Mouse (Mus musculus) testis, adult 2 months (tissue): ENCODE data around the gene Syt5. TPM values are rescaled to one million over a fixed set of nuclear protein-coding genes. Genes with fewer than 3 reads are reported as not detected.
A peak's percentile ranks its signal among the peaks of the same experiment; 100 is the strongest.
"Not testable (repeated sequence)": the region's sequence is repeated elsewhere in the genome, so short reads cannot be mapped to it uniquely, and the experiment has no call there.

Experiments
- H3K27ac ChIP-seq: fragments of 200-500 bp; 2 replicates; pipeline ENCODE4 v1.5.1; 2012; ENCODE audit warnings: low read depth, low read length; ENCODE audit not compliant: control insufficient read depth, insufficient read depth
- H3K27me3 ChIP-seq: fragments of 200-500 bp; 2 replicates; pipeline ENCODE4 v1.6.1; 2012; ENCODE audit warnings: mild to moderate bottlenecking, low read length, moderate library complexity; ENCODE audit not compliant: control insufficient read depth, insufficient read depth
- H3K36me3 ChIP-seq: fragments of 200-500 bp; 2 replicates; pipeline ENCODE4 v1.6.1; 2012; ENCODE audit warnings: mild to moderate bottlenecking, low read length; ENCODE audit not compliant: control insufficient read depth, insufficient read depth
- H3K4me1 ChIP-seq: fragments of 200-500 bp; 2 replicates; pipeline ENCODE4 v1.6.1; 2012; ENCODE audit warnings: low read length; ENCODE audit not compliant: control insufficient read depth, insufficient read depth
- H3K4me3 ChIP-seq: fragments of 200-500 bp; 2 replicates; pipeline ENCODE4 v1.5.1; 2012; ENCODE audit warnings: low read depth, mild to moderate bottlenecking, low read length, moderate library complexity, mixed read lengths; ENCODE audit not compliant: control insufficient read depth
- CTCF ChIP-seq: fragments of 200-500 bp; IDR thresholded peaks from 2 replicates; pipeline ENCODE4 v1.5.1; 2012; ENCODE audit warnings: low read depth, mild to moderate bottlenecking, inconsistent platforms, low read length, moderate library complexity; ENCODE audit not compliant: control insufficient read depth, insufficient read depth, insufficient replicate concordance
- POLR2A ChIP-seq: fragments of 200-500 bp; IDR thresholded peaks from 2 replicates; pipeline ENCODE4 v1.6.1; 2012; ENCODE audit warnings: low read depth, mild to moderate bottlenecking, inconsistent platforms, low read length, moderate library complexity; ENCODE audit not compliant: control insufficient read depth
- polyA plus RNA-seq: library from polyadenylated mRNA; depleted of rRNA; stranded (reverse); fragments of >200 nt; gene quantifications from 2 replicates; pipeline ENCODE4 v1.2.3, GENCODE M21; 2012; rRNA removed

The Syt5 gene
- polyA plus RNA-seq, result 4.5 TPM in 2 replicates

- no peak within 1 kb of the TSS for H3K27ac ChIP-seq
- H3K4me3 ChIP-seq, result peak within 1 kb of the TSS; percentile 32
- TF ChIP-seq POLR2A (no peak), CTCF (no peak)
- no peaks in the 10 kb centered on the region for H3K36me3 ChIP-seq
- peaks cover 25% of the 10 kb centered on the region for H3K4me1 ChIP-seq
- no peaks in the 10 kb centered on the region for H3K27me3 ChIP-seq
These were observed at the start of gene Syt5 for GRCm38 (mm10) chr7:4547221-4547641. Gene Syt5 (minus strand): TSS chr7:4547541.

GRCm38 (mm10) chr7:4597046-4597445, 49.7 kb upstream of the Syt5 start:
- H3K4me1 ChIP-seq, H3K36me3 ChIP-seq, H3K4me3 ChIP-seq, H3K27ac ChIP-seq, H3K27me3 ChIP-seq: not testable (repeated sequence)

GRCm38 (mm10) chr7:4581481-4581880, 34.1 kb upstream of the Syt5 start:
- H3K27me3 ChIP-seq, H3K36me3 ChIP-seq, H3K4me1 ChIP-seq, H3K27ac ChIP-seq, H3K4me3 ChIP-seq: not testable (repeated sequence)

- H3K27me3 ChIP-seq, H3K4me3 ChIP-seq, H3K4me1 ChIP-seq, H3K36me3 ChIP-seq, H3K27ac ChIP-seq: not testable (repeated sequence)
These were observed 25.0 kb upstream of the Syt5 start for GRCm38 (mm10) chr7:4572361-4572760.

DNA sequence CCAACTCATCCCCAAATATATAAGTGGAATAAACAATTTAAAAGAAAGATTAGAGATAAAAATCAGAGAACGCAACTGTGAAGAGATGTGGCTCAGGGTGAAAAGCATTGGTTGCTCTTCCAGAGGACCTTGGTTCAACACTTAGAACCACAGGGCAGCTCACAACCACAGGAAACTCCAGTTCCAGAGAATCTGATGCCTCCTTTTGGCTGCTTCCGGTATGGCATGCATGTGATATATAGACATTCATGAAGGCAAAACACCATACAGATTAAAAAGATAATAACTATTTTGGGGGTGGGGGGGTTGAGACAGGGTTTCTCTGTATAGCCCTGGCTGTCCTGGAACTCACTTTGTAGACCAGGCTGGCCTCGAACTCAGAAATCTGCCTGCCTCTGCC, 15.3 kb upstream of the Syt5 start:
- no peaks in the 10 kb centered on the region for H3K4me1 ChIP-seq
- H3K36me3 ChIP-seq, result no peaks in the 10 kb centered on the region
- no peak for TF ChIP-seq CTCF
- TF ChIP-seq POLR2A, result no peak
- no peak overlapping the region for H3K4me3 ChIP-seq
- H3K27ac ChIP-seq, result no peak overlapping the region
- H3K27me3 ChIP-seq, result no peaks in the 10 kb centered on the region

DNA sequence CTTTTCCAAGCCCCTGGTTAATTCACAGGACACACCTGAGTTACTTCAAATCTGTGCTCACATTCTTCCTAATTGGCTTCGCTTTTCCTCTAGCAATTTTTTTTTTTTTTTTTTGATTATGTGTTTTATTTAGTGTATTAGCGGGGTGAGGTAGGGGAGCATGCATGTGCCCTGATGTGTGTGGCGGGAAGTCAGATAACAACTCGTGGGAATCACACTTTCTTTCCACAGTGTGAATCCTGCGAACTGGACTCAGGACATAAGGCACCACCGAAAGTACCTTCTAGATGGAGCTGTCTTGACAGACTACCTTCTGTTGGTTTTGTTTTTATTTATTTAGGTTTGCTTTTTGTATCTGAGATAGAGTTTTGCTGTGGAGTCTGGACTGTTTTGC, 9.8 kb upstream of the Syt5 start:
- Histone ChIP-seq H3K36me3 (no peaks in the 10 kb centered on the region), H3K4me1 (no peaks in the 10 kb centered on the region), H3K27me3 (no peaks in the 10 kb centered on the region), H3K27ac (no peak overlapping the region), H3K4me3 (no peak overlapping the region)
- TF ChIP-seq CTCF (no peak), POLR2A (no peak)

DNA sequence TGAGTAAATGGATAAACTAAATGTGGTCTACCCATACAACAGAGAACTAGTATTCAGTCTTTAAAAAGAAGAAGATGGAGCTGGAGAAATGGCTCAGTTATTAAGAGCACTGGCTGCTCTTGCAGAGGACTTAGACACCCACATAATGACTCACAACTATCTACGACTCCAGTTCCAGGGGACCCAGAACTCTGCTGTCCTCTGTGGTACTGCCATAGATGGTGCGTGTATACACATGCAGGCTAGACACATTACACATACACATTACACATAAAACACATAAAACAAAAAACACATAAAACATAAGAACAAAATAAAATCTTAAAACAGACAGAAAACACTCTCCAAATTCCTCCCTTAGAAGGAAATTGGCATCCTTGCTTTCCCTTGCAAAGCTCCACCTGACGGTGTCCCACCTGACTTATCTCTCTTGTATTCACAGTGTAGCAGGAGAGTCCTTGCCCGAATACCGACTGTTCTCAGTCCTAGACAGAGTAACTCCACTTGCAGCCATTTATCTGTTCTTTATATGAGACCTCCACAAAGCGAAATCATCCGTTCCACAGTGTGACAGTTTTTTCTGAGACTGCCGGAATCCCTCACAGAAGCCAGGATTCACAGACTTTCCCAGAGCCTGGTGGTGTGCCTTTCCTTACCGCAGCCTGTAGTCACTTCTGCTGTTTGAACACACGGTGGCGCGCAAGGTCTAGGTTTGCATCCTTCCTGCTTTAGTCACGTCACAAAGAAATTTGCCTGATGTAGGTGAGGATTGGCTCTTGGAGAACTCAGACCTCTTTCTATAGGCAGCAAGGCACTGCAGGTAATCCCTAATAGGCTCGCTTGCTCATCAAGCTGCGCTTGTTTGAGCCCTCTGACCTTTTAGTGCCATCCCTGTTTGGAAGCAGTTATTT, 9.2 kb upstream of the Syt5 start:
- no peak overlapping the region for H3K27ac ChIP-seq
- no peaks in the 10 kb centered on the region for H3K27me3 ChIP-seq
- TF ChIP-seq POLR2A, result no peak
- TF ChIP-seq CTCF, result peak; percentile 74; the same call in 1 of the 2 replicates
- peak overlapping the region; percentile 32 for H3K4me3 ChIP-seq
- no peaks in the 10 kb centered on the region for H3K4me1 ChIP-seq
- no peaks in the 10 kb centered on the region for H3K36me3 ChIP-seq

- Histone ChIP-seq H3K27me3 (no peaks in the 10 kb centered on the region), H3K27ac (no peak overlapping the region), H3K36me3 (no peaks in the 10 kb centered on the region), H3K4me1 (peaks cover 31% of the 10 kb centered on the region), H3K4me3 (peak overlapping the region; percentile 32)
- TF ChIP-seq POLR2A (no peak), CTCF (no peak)
These were observed 680 bp downstream of the Syt5 start for GRCm38 (mm10) chr7:4546591-4547131.
